Mouse (Mus musculus) hindbrain, embryonic 12.5 days (tissue): ENCODE measurements around the gene Olfr101. TPM values are rescaled to one million over a fixed set of nuclear protein-coding genes. Genes with fewer than 3 reads are reported as not detected.

Source experiments
- ATAC-seq: fragments of 200-750 bp; cut with Nextera tagmentation; 2 replicates; pipeline ENCODE4 v1.8.0; 2017; ENCODE audit warnings: moderate TSS enrichment; ENCODE audit not compliant: low FRiP score
- H3K27ac ChIP-seq: fragments of 300-500 bp; sonication (generic); 2 replicates; pipeline ENCODE4 v1.5.1; 2016; ENCODE audit warnings: mild to moderate bottlenecking
- H3K27me3 ChIP-seq: fragments of 300-500 bp; sonication (generic); 2 replicates; pipeline ENCODE4 v1.6.1; 2016; ENCODE audit warnings: mild to moderate bottlenecking
- H3K36me3 ChIP-seq: fragments of 300-500 bp; sonication (generic); 2 replicates; pipeline ENCODE4 v1.6.1; 2016; ENCODE audit warnings: mild to moderate bottlenecking
- H3K4me1 ChIP-seq: fragments of 300-500 bp; sonication (generic); 2 replicates; pipeline ENCODE4 v1.6.1; 2016
- H3K4me2 ChIP-seq: fragments of 300-500 bp; sonication (generic); replicated peaks from 2 replicates; pipeline ENCODE4 v1.6.1; 2016; ENCODE audit warnings: mild to moderate bottlenecking
- H3K4me3 ChIP-seq: fragments of 300-500 bp; sonication (generic); 2 replicates; pipeline ENCODE4 v1.5.1; 2016; ENCODE audit warnings: mild to moderate bottlenecking
- H3K9ac ChIP-seq: fragments of 300-500 bp; sonication (generic); 2 replicates; pipeline ENCODE4 v1.6.1; 2016; ENCODE audit warnings: mild to moderate bottlenecking, moderate library complexity
- H3K9me3 ChIP-seq: fragments of 300-500 bp; sonication (generic); replicated peaks from 2 replicates; pipeline ENCODE4 v1.6.1; 2016; ENCODE audit warnings: mild to moderate bottlenecking
- WGBS: fragments of 180-500 bp; shearing (Covaris S2); methylation state at CpG from one replicate; pipeline ENCODE4 v1.1.7; 2016; 5-methylcytosine and 5-hydroxymethylcytosine counted together
- polyA plus RNA-seq: library from polyadenylated mRNA; unstranded; fragments of >200 nt; fragmentation: Nextera tagmentation; extraction: Ambion mirVana; gene quantifications from 2 replicates; pipeline ENCODE4 v1.2.1, GENCODE M21; 2016

The Olfr101 gene
- polyA plus RNA-seq = not detected in 2 replicates

GRCm38 (mm10) chr17:37304213-37304612 lies at the start of gene Olfr101:
Gene Olfr101, minus strand, starts transcription at chr17:37304313.
- 86% methylated on average over 4 of the region's 4 CpGs for WGBS
- Histone ChIP-seq H3K4me1 (no peaks in the 10 kb centered on the region), H3K27me3 (no peaks in the 10 kb centered on the region), H3K9me3 (no peaks in the 10 kb centered on the region), H3K9ac (no peak within 1 kb of the TSS), H3K27ac (no peak within 1 kb of the TSS), H3K4me2 (no peak within 1 kb of the TSS), H3K36me3 (no peaks in the 10 kb centered on the region), H3K4me3 (no peak within 1 kb of the TSS)
- no peak for ATAC-seq

- H3K9ac ChIP-seq = no peak within 1 kb of the TSS
- H3K9me3 ChIP-seq = no peaks in the 10 kb centered on the region
- no peak within 1 kb of the TSS for H3K27ac ChIP-seq
- no peak for ATAC-seq
- no peaks in the 10 kb centered on the region for H3K27me3 ChIP-seq
- no peak within 1 kb of the TSS for H3K4me3 ChIP-seq
- 91% methylated on average over 2 of the region's 2 CpGs for WGBS
- no peaks in the 10 kb centered on the region for H3K36me3 ChIP-seq
- H3K4me2 ChIP-seq = no peak within 1 kb of the TSS
- H3K4me1 ChIP-seq = no peaks in the 10 kb centered on the region
Measured at GRCm38 (mm10) chr17:37339598-37339997, 35.5 kb upstream of the Olfr101 start, which contains the start of gene Olfr103. Gene Olfr103, minus strand, starts transcription at chr17:37339698.

GRCm38 (mm10) chr17:37316954-37317353 lies 12.8 kb upstream of the Olfr101 start, which contains the start of gene Olfr102:
Gene Olfr102, minus strand, starts transcription at chr17:37317054.
- Histone ChIP-seq H3K27me3 (no peaks in the 10 kb centered on the region), H3K36me3 (no peaks in the 10 kb centered on the region), H3K9ac (no peak within 1 kb of the TSS), H3K4me1 (no peaks in the 10 kb centered on the region), H3K27ac (no peak within 1 kb of the TSS), H3K4me2 (no peak within 1 kb of the TSS), H3K4me3 (no peak within 1 kb of the TSS), H3K9me3 (no peaks in the 10 kb centered on the region)
- ATAC-seq = no peak

- no peak overlapping the region for H3K27ac ChIP-seq
- no peak overlapping the region for H3K4me3 ChIP-seq
- no peak overlapping the region for H3K9ac ChIP-seq
- no peak for ATAC-seq
- no peaks in the 10 kb centered on the region for H3K36me3 ChIP-seq
- H3K4me2 ChIP-seq = no peak overlapping the region
- WGBS = 53% methylated on average over 2 of the region's 2 CpGs
- H3K9me3 ChIP-seq = no peaks in the 10 kb centered on the region
- no peaks in the 10 kb centered on the region for H3K27me3 ChIP-seq
- no peaks in the 10 kb centered on the region for H3K4me1 ChIP-seq
Measured at GRCm38 (mm10) chr17:37310146-37310699, 6.1 kb upstream of the Olfr101 start.

GRCm38 (mm10) chr17:37308483-37308882 lies 4.4 kb upstream of the Olfr101 start:
- Histone ChIP-seq H3K4me2 (no peak overlapping the region), H3K4me1 (no peaks in the 10 kb centered on the region), H3K27me3 (no peaks in the 10 kb centered on the region), H3K9me3 (no peaks in the 10 kb centered on the region), H3K4me3 (no peak overlapping the region), H3K9ac (no peak overlapping the region), H3K27ac (no peak overlapping the region), H3K36me3 (no peaks in the 10 kb centered on the region)
- ATAC-seq = no peak
- WGBS = 44% methylated on average over 4 of the region's 4 CpGs

- no peak within 1 kb of the TSS for H3K27ac ChIP-seq
- H3K36me3 ChIP-seq = no peaks in the 10 kb centered on the region
- H3K9ac ChIP-seq = no peak within 1 kb of the TSS
- ATAC-seq = no peak
- WGBS = 73% methylated on average over 1 of the region's 1 CpGs
- H3K4me2 ChIP-seq = no peak within 1 kb of the TSS
- no peaks in the 10 kb centered on the region for H3K4me1 ChIP-seq
- H3K4me3 ChIP-seq = no peak within 1 kb of the TSS
- H3K27me3 ChIP-seq = no peaks in the 10 kb centered on the region
- H3K9me3 ChIP-seq = no peaks in the 10 kb centered on the region
Measured at GRCm38 (mm10) chr17:37283360-37283759, 20.8 kb downstream of the Olfr101 start, which contains the start of gene Olfr99. Gene Olfr99, minus strand, starts transcription at chr17:37283460.

GRCm38 (mm10) chr17:37280331-37280730 lies 23.8 kb downstream of the Olfr101 start:
- no peak overlapping the region for H3K4me2 ChIP-seq
- 91% methylated on average over 1 of the region's 1 CpGs for WGBS
- ATAC-seq = no peak
- H3K36me3 ChIP-seq = no peaks in the 10 kb centered on the region
- H3K27me3 ChIP-seq = no peaks in the 10 kb centered on the region
- no peaks in the 10 kb centered on the region for H3K9me3 ChIP-seq
- no peaks in the 10 kb centered on the region for H3K4me1 ChIP-seq
- H3K27ac ChIP-seq = no peak overlapping the region
- no peak overlapping the region for H3K9ac ChIP-seq
- no peak overlapping the region for H3K4me3 ChIP-seq

GRCm38 (mm10) chr17:37276573-37276972 lies 27.5 kb downstream of the Olfr101 start:
- ATAC-seq = no peak
- Histone ChIP-seq H3K27ac (no peak overlapping the region), H3K27me3 (no peaks in the 10 kb centered on the region)

GRCm38 (mm10) chr17:37275626-37276248 lies 28.4 kb downstream of the Olfr101 start:
- Histone ChIP-seq H3K9ac (no peak overlapping the region), H3K27ac (no peak overlapping the region), H3K27me3 (0 out of 2 replicates have a peak, but pooled peaks cover 4% of the 10 kb centered on the region), H3K4me1 (no peaks in the 10 kb centered on the region), H3K9me3 (no peaks in the 10 kb centered on the region), H3K4me2 (no peak overlapping the region), H3K4me3 (no peak overlapping the region), H3K36me3 (no peaks in the 10 kb centered on the region)
- ATAC-seq = no peak
- WGBS = 85% methylated on average over 2 of the region's 2 CpGs

More at GRCm38 (mm10) chr17:37276573-37276972, 27.5 kb downstream of the Olfr101 start:
- H3K4me2 ChIP-seq = no peak overlapping the region
- no peaks in the 10 kb centered on the region for H3K4me1 ChIP-seq
- H3K9ac ChIP-seq = no peak overlapping the region
- H3K4me3 ChIP-seq = no peak overlapping the region
- H3K36me3 ChIP-seq = no peaks in the 10 kb centered on the region
- H3K9me3 ChIP-seq = no peaks in the 10 kb centered on the region

- no peaks in the 10 kb centered on the region for H3K9me3 ChIP-seq
- 0 out of 2 replicates have a peak, but pooled peaks cover 5% of the 10 kb centered on the region for H3K27me3 ChIP-seq
- no peak overlapping the region for H3K27ac ChIP-seq
- H3K9ac ChIP-seq = no peak overlapping the region
- no peaks in the 10 kb centered on the region for H3K36me3 ChIP-seq
- H3K4me1 ChIP-seq = no peaks in the 10 kb centered on the region
- H3K4me2 ChIP-seq = peak overlapping the region; percentile 94
- ATAC-seq = peak; percentile 20
- 69% methylated on average over 8 of the region's 8 CpGs for WGBS
- peak overlapping the region; percentile 45 for H3K4me3 ChIP-seq
Measured at GRCm38 (mm10) chr17:37270702-37271092, 33.4 kb downstream of the Olfr101 start.

- peak; percentile 97 for ATAC-seq
- Histone ChIP-seq H3K9ac (no peak within 1 kb of the TSS; the same call in 1 of the 2 replicates), H3K9me3 (no peaks in the 10 kb centered on the region), H3K4me3 (peak within 1 kb of the TSS; percentile 45), H3K4me1 (no peaks in the 10 kb centered on the region), H3K27me3 (0 out of 2 replicates have a peak, but pooled peaks cover 5% of the 10 kb centered on the region), H3K4me2 (peak within 1 kb of the TSS; percentile 94), H3K36me3 (no peaks in the 10 kb centered on the region), H3K27ac (no peak within 1 kb of the TSS)
- 5% methylated on average over 26 of the region's 26 CpGs for WGBS
Measured at GRCm38 (mm10) chr17:37270058-37270701, 33.9 kb downstream of the Olfr101 start, which contains the start of gene H2-M3. Gene H2-M3, plus strand, starts transcription at chr17:37270220.

GRCm38 (mm10) chr17:37263626-37264025 lies 40.5 kb downstream of the Olfr101 start, which contains the start of gene Olfr98:
Gene Olfr98, minus strand, starts transcription at chr17:37263749.
- 90% methylated on average over 1 of the region's 1 CpGs for WGBS
- no peak for ATAC-seq
- H3K27ac ChIP-seq = no peak within 1 kb of the TSS

More at GRCm38 (mm10) chr17:37263626-37264025, 40.5 kb downstream of the Olfr101 start, which contains the start of gene Olfr98:
- Histone ChIP-seq H3K9me3 (no peaks in the 10 kb centered on the region), H3K4me1 (no peaks in the 10 kb centered on the region), H3K4me2 (no peak within 1 kb of the TSS), H3K27me3 (no peaks in the 10 kb centered on the region), H3K9ac (no peak within 1 kb of the TSS), H3K4me3 (no peak within 1 kb of the TSS), H3K36me3 (no peaks in the 10 kb centered on the region)
